Mouse (Mus musculus) neural tube, embryonic 11.5 days (tissue): ENCODE data around the gene Gm43064. TPM values are rescaled to one million over a fixed set of nuclear protein-coding genes. Genes with fewer than 3 reads are reported as not detected.

Experiments
- ATAC-seq: fragments of 200-750 bp; cut with Nextera tagmentation; 2 replicates; pipeline ENCODE4 v1.8.0; 2017; ENCODE audit warnings: moderate number of reproducible peaks, mild to moderate bottlenecking, moderate TSS enrichment, moderate library complexity; ENCODE audit not compliant: insufficient read depth, low FRiP score, low TSS enrichment
- DNase-seq: peaks from one replicate; pipeline ENCODE4 v3.0.0-alpha.2; 2015; ENCODE audit warnings: low spot score
- H3K27ac ChIP-seq: fragments of 300-500 bp; sonication (generic); 2 replicates; pipeline ENCODE4 v1.5.1; 2014; ENCODE audit warnings: low read depth, mild to moderate bottlenecking, low read length
- H3K27me3 ChIP-seq: fragments of 300-500 bp; sonication (generic); 2 replicates; pipeline ENCODE4 v1.6.1; 2014; ENCODE audit warnings: mild to moderate bottlenecking, low read length, mixed read lengths; ENCODE audit not compliant: control insufficient read depth, insufficient read depth
- H3K36me3 ChIP-seq: fragments of 300-500 bp; sonication (generic); 2 replicates; pipeline ENCODE4 v1.6.1; 2014; ENCODE audit warnings: mild to moderate bottlenecking, low read length, moderate library complexity, mixed read lengths; ENCODE audit not compliant: control insufficient read depth, insufficient read depth
- H3K4me1 ChIP-seq: fragments of 300-500 bp; sonication (generic); 2 replicates; pipeline ENCODE4 v1.6.1; 2014; ENCODE audit warnings: low read length, mixed read lengths; ENCODE audit not compliant: control insufficient read depth, insufficient read depth
- H3K4me2 ChIP-seq: fragments of 300-500 bp; sonication (generic); 2 replicates; pipeline ENCODE4 v1.6.1; 2014; ENCODE audit warnings: low read depth, mild to moderate bottlenecking, moderate library complexity
- H3K4me3 ChIP-seq: fragments of 300-500 bp; sonication (generic); 2 replicates; pipeline ENCODE4 v1.5.1; 2014; ENCODE audit warnings: low read depth, low read length
- H3K9ac ChIP-seq: fragments of 300-500 bp; sonication (generic); 2 replicates; pipeline ENCODE4 v1.6.1; 2014; ENCODE audit warnings: mild to moderate bottlenecking, low read length
- H3K9me3 ChIP-seq: fragments of 300-500 bp; sonication (generic); 2 replicates; pipeline ENCODE4 v1.6.1; 2016; ENCODE audit warnings: low read length; ENCODE audit not compliant: control insufficient read depth
- WGBS: fragments of 180-500 bp; shearing (Covaris S2); extraction: QIAGEN DNeasy Blood & Tissue Kit; methylation state at CpG from one replicate; pipeline ENCODE4 v1.1.7; 2014; 5-methylcytosine and 5-hydroxymethylcytosine counted together
- polyA plus RNA-seq: library from polyadenylated mRNA; unstranded; fragments of >200 nt; fragmentation: Nextera tagmentation; extraction: Ambion mirVana; gene quantifications from 2 replicates; pipeline ENCODE4 v1.2.1, GENCODE M21; 2014

The Gm43064 gene
- polyA plus RNA-seq = 0.14 and 0.19 TPM in 2 replicates

DNA sequence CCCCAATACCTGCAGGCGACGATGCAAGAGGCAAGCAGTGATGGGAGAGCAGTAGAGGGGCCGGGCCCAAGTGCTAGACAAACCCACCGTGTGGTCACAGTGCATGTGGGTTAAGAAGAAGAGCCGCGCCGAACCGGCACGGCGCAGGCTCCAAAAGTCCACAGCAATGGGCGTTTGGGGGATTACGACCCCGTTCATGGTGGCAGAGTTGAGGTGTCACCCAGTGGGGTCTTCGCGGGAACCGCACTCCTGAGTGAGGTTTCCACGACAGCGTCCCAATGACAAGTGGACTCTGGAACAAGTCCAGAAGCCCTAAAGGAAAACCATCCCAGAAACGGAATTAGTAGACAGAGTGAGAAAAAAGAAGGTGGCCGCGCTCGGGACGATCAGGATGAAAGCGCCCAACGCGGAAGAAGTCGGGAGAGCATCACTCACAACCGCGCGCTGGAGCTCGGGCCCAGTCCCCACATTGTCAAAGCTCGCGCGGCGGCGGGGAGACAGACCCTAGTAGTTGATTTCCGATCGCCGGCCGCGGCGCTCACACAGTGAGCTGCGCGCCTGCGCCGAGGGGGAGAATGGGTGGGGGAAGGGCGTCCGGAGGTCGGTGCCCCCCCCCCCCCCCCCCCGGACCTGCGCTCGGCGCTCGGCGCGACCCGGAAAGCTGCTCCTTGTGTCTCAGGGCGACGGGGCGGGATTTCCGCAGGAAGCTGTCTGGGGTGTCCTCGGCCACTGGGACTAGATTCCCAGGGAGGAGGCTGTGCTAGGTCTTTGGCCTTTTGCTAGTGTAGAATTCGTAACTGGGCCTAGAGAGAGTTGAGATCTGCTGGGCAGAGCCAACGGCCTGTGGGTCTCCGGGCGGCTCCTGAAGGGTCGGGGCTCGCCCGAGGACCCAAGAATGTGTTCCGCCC, at the start of gene Gm43064, which contains the start of the genes Dclre1b and Ap4b1:
Gene Gm43064 (plus strand): TSS at position 683 of the 908 bp plus-strand sequence.
Gene Dclre1b (minus strand): TSS at position 554 of the 908 bp plus-strand sequence.
Gene Ap4b1 (plus strand): TSS at position 630 of the 908 bp plus-strand sequence.
- under 1% methylated on average over 61 of the region's 70 CpGs for WGBS
- peak; percentile 96 for ATAC-seq
- no peaks in the 10 kb centered on the region for H3K9me3 ChIP-seq

DNA sequence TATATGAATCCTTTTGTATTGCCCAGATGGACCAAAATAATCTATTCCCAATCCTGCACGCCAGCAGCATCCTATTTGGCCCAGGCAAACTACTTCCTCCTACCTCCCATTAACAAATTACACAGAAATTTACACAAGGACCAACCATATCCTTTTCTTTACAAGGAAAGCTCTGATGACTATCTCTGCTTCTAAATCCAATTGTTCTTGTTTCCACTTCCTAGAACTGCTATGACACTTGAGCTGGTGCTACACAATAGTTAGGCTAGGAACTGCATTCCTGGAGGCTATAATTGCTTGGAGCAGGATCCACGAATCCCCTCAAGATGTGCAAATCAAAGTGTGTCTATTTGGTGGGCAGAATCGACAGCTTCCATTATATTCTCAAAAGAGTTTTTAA, 42.6 kb upstream of the Gm43064 start:
- Histone ChIP-seq H3K4me1 (no peaks in the 10 kb centered on the region), H3K9ac (no peak overlapping the region), H3K27ac (no peak overlapping the region), H3K9me3 (no peaks in the 10 kb centered on the region), H3K4me2 (no peak overlapping the region), H3K36me3 (0 out of 2 replicates have a peak, but pooled peaks cover 2% of the 10 kb centered on the region), H3K4me3 (no peak overlapping the region), H3K27me3 (no peaks in the 10 kb centered on the region)
- WGBS = 80% methylated on average over 3 of the region's 3 CpGs
- DNase-seq (no peak), ATAC-seq (no peak)

More for the DNA sequence above, at the start of gene Gm43064, which contains the start of the genes Dclre1b and Ap4b1:
- peak; percentile 96 for DNase-seq
- no peaks in the 10 kb centered on the region for H3K36me3 ChIP-seq
- H3K27me3 ChIP-seq = no peaks in the 10 kb centered on the region
- peaks cover 4% of the 10 kb centered on the region; the same call in 1 of the 2 replicates for H3K4me1 ChIP-seq
- H3K4me2 ChIP-seq = peak within 1 kb of the TSS; percentile 76
- peak within 1 kb of the TSS; percentile 80 for H3K27ac ChIP-seq
- H3K4me3 ChIP-seq = peak within 1 kb of the TSS; percentile 87
- peak within 1 kb of the TSS; percentile 71 for H3K9ac ChIP-seq

DNA sequence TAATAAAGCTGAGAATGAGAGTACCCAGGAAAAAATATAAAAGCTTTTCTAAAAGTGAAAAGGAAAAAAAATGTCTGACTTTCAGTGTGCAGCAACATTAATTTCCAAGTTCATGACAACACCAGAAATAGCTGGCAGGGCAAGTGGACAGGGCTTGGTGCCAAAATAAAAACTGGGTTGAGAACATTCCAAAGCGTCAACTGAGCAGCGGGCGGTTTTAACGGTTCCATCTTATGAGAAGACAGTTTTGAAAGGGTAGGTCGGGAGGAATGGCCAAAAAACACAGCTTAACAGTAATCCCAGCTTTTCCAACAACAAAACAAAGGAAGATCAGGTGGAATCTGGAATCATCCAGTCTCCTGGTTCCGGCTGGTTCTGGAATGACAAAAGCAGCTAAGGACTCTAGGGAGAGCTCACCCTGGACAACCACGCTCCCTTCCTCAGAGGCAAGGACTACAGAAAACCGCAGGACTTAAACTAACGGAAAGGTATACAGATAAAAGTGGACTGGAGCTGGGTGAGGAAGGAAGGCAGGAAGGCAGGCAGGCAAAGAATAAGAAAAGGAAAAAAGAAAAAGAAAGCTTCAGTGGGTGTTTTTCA, 37.7 kb upstream of the Gm43064 start:
- H3K36me3 ChIP-seq = no peaks in the 10 kb centered on the region
- no peak overlapping the region for H3K9ac ChIP-seq
- no peak overlapping the region for H3K4me3 ChIP-seq
- 91% methylated on average over 9 of the region's 9 CpGs for WGBS
- ATAC-seq (no peak), DNase-seq (no peak)
- no peaks in the 10 kb centered on the region for H3K27me3 ChIP-seq
- no peaks in the 10 kb centered on the region for H3K4me1 ChIP-seq
- H3K9me3 ChIP-seq = no peaks in the 10 kb centered on the region
- H3K27ac ChIP-seq = no peak overlapping the region
- no peak overlapping the region for H3K4me2 ChIP-seq

DNA sequence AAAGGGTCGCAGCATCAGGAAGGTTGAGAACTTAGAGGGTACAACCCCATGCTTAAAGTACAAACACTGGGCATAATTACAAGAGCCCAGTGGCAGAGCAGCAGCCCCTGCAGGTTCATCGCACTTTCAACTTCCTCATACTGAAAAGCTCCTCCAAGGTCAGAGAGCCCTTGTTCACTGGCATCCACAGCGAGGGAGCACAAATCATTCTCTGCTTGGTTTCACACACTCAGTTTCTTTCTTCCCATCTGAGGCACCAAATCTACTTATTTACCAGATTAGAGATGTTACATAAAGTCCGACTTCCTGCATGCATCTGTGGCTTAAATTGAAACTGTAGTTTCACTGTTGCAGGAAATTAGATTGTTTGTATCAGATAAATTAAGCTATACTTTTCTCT, 36.5 kb upstream of the Gm43064 start:
- Histone ChIP-seq H3K9me3 (no peaks in the 10 kb centered on the region), H3K4me3 (no peak overlapping the region), H3K27ac (no peak overlapping the region), H3K27me3 (no peaks in the 10 kb centered on the region), H3K4me2 (no peak overlapping the region), H3K36me3 (peaks cover 3% of the 10 kb centered on the region; the same call in 1 of the 2 replicates), H3K9ac (no peak overlapping the region), H3K4me1 (no peaks in the 10 kb centered on the region)
- DNase-seq = no peak
- no peak for ATAC-seq
- WGBS = 90% methylated on average over 4 of the region's 4 CpGs

DNA sequence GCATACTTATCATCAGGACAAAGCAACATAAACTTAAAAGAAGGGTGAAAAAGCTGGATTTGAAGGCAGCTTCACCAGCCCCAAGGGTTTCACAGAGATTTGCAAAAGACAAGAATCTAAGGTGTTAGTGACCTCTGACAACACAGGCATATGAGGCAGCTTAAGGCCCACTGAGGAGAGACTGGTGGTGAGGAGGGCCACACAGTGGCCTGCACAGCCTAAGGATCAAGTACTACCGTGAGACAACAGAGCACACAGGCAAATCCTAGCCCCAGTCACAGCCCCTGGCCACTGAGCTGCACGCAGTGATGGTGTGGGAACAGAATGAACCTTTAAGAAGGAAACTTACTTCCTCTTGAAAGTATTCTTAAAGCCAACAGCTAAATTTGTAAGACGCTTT, 35.9 kb upstream of the Gm43064 start:
- Histone ChIP-seq H3K27ac (no peak overlapping the region), H3K9ac (no peak overlapping the region), H3K36me3 (peaks cover 4% of the 10 kb centered on the region; the same call in 1 of the 2 replicates), H3K4me1 (no peaks in the 10 kb centered on the region), H3K27me3 (no peaks in the 10 kb centered on the region), H3K4me2 (no peak overlapping the region), H3K4me3 (no peak overlapping the region), H3K9me3 (no peaks in the 10 kb centered on the region)
- DNase-seq (no peak), ATAC-seq (no peak)
- WGBS = 88% methylated on average over 3 of the region's 3 CpGs

DNA sequence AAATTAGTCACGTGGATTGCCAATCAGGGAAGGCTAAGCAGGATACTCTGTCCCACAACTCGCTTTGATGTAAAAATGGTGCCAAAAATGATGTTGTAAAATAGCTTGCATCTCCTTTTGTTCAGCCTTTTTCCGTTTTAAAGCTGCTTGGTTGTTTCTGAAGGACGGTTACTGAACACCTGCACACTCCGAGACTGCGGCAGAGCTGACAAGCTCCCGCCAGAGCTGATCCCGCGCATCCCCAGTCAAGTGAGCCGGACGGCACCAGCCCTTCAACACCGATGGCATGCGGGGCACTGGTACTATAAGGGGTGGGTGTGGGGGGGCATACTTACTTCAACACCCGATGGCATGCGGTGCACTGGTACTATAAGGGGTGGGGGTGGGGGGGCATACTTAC, 35.4 kb upstream of the Gm43064 start:
- DNase-seq (no peak), ATAC-seq (no peak)
- no peak overlapping the region for H3K9ac ChIP-seq
- no peaks in the 10 kb centered on the region for H3K9me3 ChIP-seq
- 90% methylated on average over 15 of the region's 15 CpGs for WGBS
- H3K4me2 ChIP-seq = no peak overlapping the region
- no peak overlapping the region for H3K27ac ChIP-seq
- peaks cover 4% of the 10 kb centered on the region; the same call in 1 of the 2 replicates for H3K36me3 ChIP-seq
- H3K27me3 ChIP-seq = no peaks in the 10 kb centered on the region
- no peak overlapping the region for H3K4me3 ChIP-seq
- H3K4me1 ChIP-seq = no peaks in the 10 kb centered on the region

DNA sequence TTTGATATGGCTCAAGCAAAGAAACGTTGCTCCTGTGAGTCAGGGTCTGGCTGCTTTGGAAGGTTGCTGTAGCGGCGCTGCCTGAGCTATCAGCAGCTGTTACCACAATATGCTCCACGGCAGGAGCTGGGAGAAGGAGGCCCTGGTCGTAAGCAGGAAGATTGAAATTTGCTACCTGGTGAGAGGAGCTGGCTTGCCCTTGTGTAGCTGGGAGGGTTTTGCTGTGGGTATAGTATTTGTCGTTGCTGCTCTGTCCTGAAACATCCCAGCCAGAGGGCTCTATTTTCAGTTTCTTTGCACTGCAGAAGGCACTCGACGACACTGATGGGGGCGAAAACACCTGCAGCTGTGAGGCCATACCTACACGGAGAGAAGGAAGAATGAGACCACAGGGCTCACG, 31.4 kb upstream of the Gm43064 start:
- peaks cover 4% of the 10 kb centered on the region; the same call in 1 of the 2 replicates for H3K36me3 ChIP-seq
- no peaks in the 10 kb centered on the region for H3K4me1 ChIP-seq
- no peak overlapping the region for H3K9ac ChIP-seq
- no peak for ATAC-seq
- DNase-seq = no peak
- WGBS = 85% methylated on average over 11 of the region's 11 CpGs
- H3K4me2 ChIP-seq = no peak overlapping the region
- no peaks in the 10 kb centered on the region for H3K27me3 ChIP-seq
- H3K27ac ChIP-seq = no peak overlapping the region
- H3K9me3 ChIP-seq = no peaks in the 10 kb centered on the region
- no peak overlapping the region for H3K4me3 ChIP-seq

DNA sequence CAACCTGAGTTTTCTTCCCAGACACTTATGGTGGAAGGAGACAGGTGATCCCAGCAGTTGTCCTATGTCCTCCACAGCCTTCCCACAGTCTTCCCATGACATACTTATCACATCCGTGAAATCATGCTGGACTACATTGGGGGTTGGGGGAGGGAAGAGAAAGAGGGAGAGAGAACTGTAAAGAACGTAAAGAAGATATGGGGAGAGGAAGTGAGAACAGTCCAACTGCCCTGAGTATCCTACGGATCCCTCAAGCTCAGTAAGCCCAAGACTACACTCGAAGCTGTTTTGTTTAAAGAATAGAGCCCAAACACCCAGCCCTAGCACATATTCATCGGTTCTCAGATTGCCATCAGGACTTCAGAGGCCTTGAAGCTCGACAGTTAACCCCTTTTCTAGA, 30.7 kb upstream of the Gm43064 start:
- no peaks in the 10 kb centered on the region for H3K27me3 ChIP-seq
- H3K36me3 ChIP-seq = peaks cover 4% of the 10 kb centered on the region; the same call in 1 of the 2 replicates
- no peak overlapping the region for H3K4me3 ChIP-seq
- 93% methylated on average over 6 of the region's 6 CpGs for WGBS
- no peaks in the 10 kb centered on the region for H3K4me1 ChIP-seq
- H3K27ac ChIP-seq = no peak overlapping the region
- ATAC-seq (no peak), DNase-seq (no peak)
- no peaks in the 10 kb centered on the region for H3K9me3 ChIP-seq
- H3K4me2 ChIP-seq = no peak overlapping the region
- H3K9ac ChIP-seq = no peak overlapping the region
